Mouse (Mus musculus) layer of hippocampus, postnatal 14 days (tissue): Measurements from ENCODE around the gene Zbtb9. TPM values are rescaled to one million over a fixed set of nuclear protein-coding genes. Genes with fewer than 3 reads are reported as not detected.

Experiments used
- DNase-seq, 2 experiments: peaks; one replicate each; pipeline ENCODE4 v3.0.0; 2021 to 2022; ENCODE audit warnings: low spot score in 2 of 2, mixed read lengths in 1 of 2
- microRNA-seq, 2 experiments: library from miRNA; unstranded; fragments of <30 nt; microRNA quantifications; one replicate each; pipeline ENCODE4 v1.2.0; 2021
- total RNA-seq, 2 experiments: library from RNA; stranded (reverse); gene quantifications; 2 replicates each; pipeline ENCODE4 v1.2.3; 2021

The Zbtb9 gene
- total RNA-seq, 2 experiments from 2014 or later: 11.7 to 14.1 TPM

- no peak for DNase-seq
Measured at GRCm38 (mm10) chr17:27039432-27040102, 66.6 kb downstream of the Zbtb9 start.

GRCm38 (mm10) chr17:27040304-27041045 is 67.5 kb downstream of the Zbtb9 start:
- no peak for DNase-seq

- no peak for DNase-seq
Measured at GRCm38 (mm10) chr17:27041046-27041786, 68.2 kb downstream of the Zbtb9 start.

- no peak for DNase-seq
Measured at GRCm38 (mm10) chr17:27041787-27042055, 68.8 kb downstream of the Zbtb9 start.

- no peak for DNase-seq
Measured at GRCm38 (mm10) chr17:27042840-27043239, 69.9 kb downstream of the Zbtb9 start.

- DNase-seq: no peak
Measured at GRCm38 (mm10) chr17:27045164-27045563, 72.2 kb downstream of the Zbtb9 start.

- DNase-seq: no peak
Measured at GRCm38 (mm10) chr17:27047762-27048444, 74.9 kb downstream of the Zbtb9 start.

- DNase-seq: peak in 1 of 2 experiments; percentile 33
Measured at GRCm38 (mm10) chr17:27048445-27049239, 75.7 kb downstream of the Zbtb9 start.

- DNase-seq: no peak
Measured at GRCm38 (mm10) chr17:27050853-27051252, 77.9 kb downstream of the Zbtb9 start.

GRCm38 (mm10) chr17:27051514-27051913 is 78.5 kb downstream of the Zbtb9 start:
- DNase-seq: no peak

GRCm38 (mm10) chr17:27056170-27056569 is 83.2 kb downstream of the Zbtb9 start:
- no peak for DNase-seq

- DNase-seq: no peak
Measured at GRCm38 (mm10) chr17:27056812-27057516, 84.0 kb downstream of the Zbtb9 start, which contains the start of gene Itpr3. TSS of gene Itpr3 (plus strand) at chr17:27057304.

GRCm38 (mm10) chr17:27057517-27058055 is 84.6 kb downstream of the Zbtb9 start:
- DNase-seq: no peak

Small RNA genes within 50 kb of the gene (microRNA-seq; reads per million reads assigned to microRNA genes)
- gene Mir3083: 12.7 to 17.6 reads per million in 2 experiments
- gene Mir6968: 2.3 to 2.5 reads per million in 2 experiments

Other genes with a start within 250 kb of the Zbtb9 start
- 10 to 100 TPM; 29.5 to 30.7 TPM for gene Bnip1, start 192.1 kb upstream of the Zbtb9 start, total RNA-seq
- not detected for gene Nkx2-5, start 128.2 kb upstream of the Zbtb9 start, total RNA-seq
- 1 to 10 TPM; 2.7 to 3.1 TPM for gene Kifc5b, start 56.1 kb upstream of the Zbtb9 start, total RNA-seq
- gene Phf1, start 40.1 kb upstream of the Zbtb9 start, total RNA-seq: 10 to 100 TPM; 18.6 to 21.0 TPM
- 100 to 1,000 TPM; 109 to 115 TPM for gene Cuta, start 33.6 kb upstream of the Zbtb9 start, total RNA-seq
- 100 to 1,000 TPM; 512 to 532 TPM for gene Syngap1, start 31.9 kb upstream of the Zbtb9 start, total RNA-seq
- gene Bak1, start 55.8 kb downstream of the Zbtb9 start, total RNA-seq: 10 to 100 TPM; 23.8 to 25.0 TPM
- gene Itpr3, start 84.1 kb downstream of the Zbtb9 start, total RNA-seq: 1 to 10 TPM; 2.3 to 5.3 TPM
- 100 to 1,000 TPM; 165 to 168 TPM for gene Uqcc2, start 160.7 kb downstream of the Zbtb9 start, total RNA-seq
- under 1 TPM in 1 of 2 experiments, not detected in 1; 0.36 TPM for gene Ip6k3, start 194.6 kb downstream of the Zbtb9 start, total RNA-seq
- 10 to 100 TPM; 43.3 to 45.6 TPM for gene Lemd2, start 231.3 kb downstream of the Zbtb9 start, total RNA-seq